Mouse (Mus musculus): ENCODE results near the gene Rin3. TPM values are rescaled to one million over a fixed set of nuclear protein-coding genes. Genes with fewer than 3 reads are reported as not detected.

The Rin3 gene
- polyA plus RNA-seq, 1 experiment = 25.4 TPM

DNA sequence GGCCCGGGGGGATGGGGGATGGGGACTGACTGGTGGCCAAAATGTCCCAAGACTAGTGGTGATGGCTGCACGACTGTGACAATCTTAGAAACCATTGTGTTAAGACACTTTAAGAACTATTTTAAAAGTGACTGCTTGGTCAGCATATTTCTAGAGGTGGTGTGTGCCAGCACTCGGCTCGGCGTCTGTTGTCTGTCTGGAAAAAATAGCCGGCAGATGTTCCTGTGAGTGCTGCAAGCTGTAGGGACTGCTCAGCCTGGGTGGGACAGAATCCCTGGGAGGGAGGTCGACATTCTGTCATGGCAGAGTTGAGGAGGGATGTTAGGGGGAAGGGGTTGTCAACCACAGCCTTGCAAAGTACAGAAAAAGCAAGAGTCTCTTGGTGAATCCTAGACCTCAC, 21.0 kb downstream of the Rin3 start:
- H3K4me3 ChIP-seq (ENCODE audit: control insufficient read depth, insufficient read depth, low read length) = no peak overlapping the region
- WGBS = 68% methylated on average over 7 of the region's 7 CpGs
- no peak overlapping the region for H3K27ac ChIP-seq (ENCODE audit: control insufficient read depth, insufficient read depth, low read length)
- no peaks in the 10 kb centered on the region for H3K27me3 ChIP-seq (ENCODE audit: control insufficient read depth, insufficient read depth, low read length)
- no peak for DNase-seq
- peaks cover 61% of the 10 kb centered on the region for H3K4me1 ChIP-seq (replicated peaks; ENCODE audit: control insufficient read depth, insufficient read depth, low read length)
- H3K36me3 ChIP-seq (ENCODE audit: control insufficient read depth, insufficient read depth, low read length) = no peaks in the 10 kb centered on the region
- TF ChIP-seq CTCF (IDR thresholded peaks at IDR 0.05; ENCODE audit: borderline replicate concordance, control insufficient read depth, extremely low read depth, insufficient read depth, low read length, poor library complexity) (no peak), POLR2A (IDR thresholded peaks at IDR 0.05; ENCODE audit: control insufficient read depth, extremely low read depth, insufficient read depth, low read length, poor library complexity) (no peak)

DNA sequence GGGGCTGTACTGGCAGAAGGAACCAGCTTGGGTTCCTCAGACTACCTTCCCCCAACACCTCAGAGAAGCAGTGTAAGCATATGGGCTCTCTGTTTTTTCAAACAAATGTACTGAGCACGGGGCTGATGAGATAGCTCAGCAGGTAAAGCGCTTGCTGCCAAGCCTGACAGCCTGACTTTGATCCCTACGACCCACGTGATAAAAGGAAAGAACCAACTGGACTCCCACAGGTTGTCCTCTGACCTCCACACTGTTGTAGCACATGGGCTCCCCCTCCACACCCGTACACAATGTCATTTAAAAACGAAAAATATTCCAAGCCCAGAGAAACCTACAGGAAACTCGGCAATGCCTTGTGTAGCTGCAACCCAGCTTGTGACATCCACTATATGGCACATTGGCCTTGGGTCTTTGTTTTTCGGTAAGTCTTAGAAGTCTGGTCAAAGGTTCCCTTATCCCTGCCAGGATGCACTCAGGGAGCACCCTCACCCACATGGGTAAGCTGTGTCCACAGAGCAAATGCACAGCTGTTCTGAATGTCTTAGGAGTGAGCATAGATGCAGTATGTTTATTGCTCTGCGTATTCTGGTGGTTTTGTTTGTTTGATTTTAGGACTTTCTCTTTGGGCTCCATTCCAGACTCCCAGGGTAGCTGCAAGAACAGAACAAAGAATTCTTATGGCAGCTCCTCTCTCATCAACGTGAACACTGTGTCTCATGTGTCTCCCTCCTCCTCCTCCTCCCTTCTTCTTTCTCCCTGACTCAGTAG, 22.4 kb downstream of the Rin3 start:
- 85% methylated on average over 10 of the region's 10 CpGs for WGBS
- no peak for DNase-seq
- TF ChIP-seq CTCF (IDR thresholded peaks at IDR 0.05; ENCODE audit: borderline replicate concordance, control insufficient read depth, extremely low read depth, insufficient read depth, low read length, poor library complexity) (no peak), POLR2A (IDR thresholded peaks at IDR 0.05; ENCODE audit: control insufficient read depth, extremely low read depth, insufficient read depth, low read length, poor library complexity) (no peak)
- H3K36me3 ChIP-seq (ENCODE audit: control insufficient read depth, insufficient read depth, low read length) = no peaks in the 10 kb centered on the region
- no peak overlapping the region for H3K4me3 ChIP-seq (ENCODE audit: control insufficient read depth, insufficient read depth, low read length)
- H3K4me1 ChIP-seq (replicated peaks; ENCODE audit: control insufficient read depth, insufficient read depth, low read length) = peaks cover 69% of the 10 kb centered on the region
- no peaks in the 10 kb centered on the region for H3K27me3 ChIP-seq (ENCODE audit: control insufficient read depth, insufficient read depth, low read length)
- H3K27ac ChIP-seq (ENCODE audit: control insufficient read depth, insufficient read depth, low read length) = no peak overlapping the region

DNA sequence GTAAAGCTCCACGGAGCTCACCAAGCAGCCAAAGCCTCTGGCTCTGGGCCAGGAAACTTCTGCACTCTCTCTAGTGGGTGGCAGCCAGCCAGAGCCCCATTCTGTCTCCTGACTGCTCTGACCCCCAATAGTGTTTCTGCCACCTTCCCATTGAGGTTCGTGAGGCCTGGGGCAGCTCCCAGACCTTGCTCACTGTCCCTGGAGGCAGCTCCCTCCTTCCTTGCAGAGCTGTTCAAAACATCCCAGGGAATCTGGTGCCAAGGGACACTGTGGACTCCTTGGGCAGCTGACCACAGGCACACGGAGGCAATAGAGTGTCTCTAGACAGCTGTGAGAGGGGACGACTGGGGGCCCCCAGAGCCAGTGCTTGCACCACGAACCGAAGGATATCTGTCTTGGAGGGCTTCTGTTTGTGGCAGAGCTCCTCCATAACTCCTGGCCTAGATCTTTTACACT, 25.2 kb downstream of the Rin3 start:
- no peak for TF ChIP-seq CTCF (IDR thresholded peaks at IDR 0.05; ENCODE audit: borderline replicate concordance, control insufficient read depth, extremely low read depth, insufficient read depth, low read length, poor library complexity)
- TF ChIP-seq POLR2A (IDR thresholded peaks at IDR 0.05; ENCODE audit: control insufficient read depth, extremely low read depth, insufficient read depth, low read length, poor library complexity) = no peak

DNA sequence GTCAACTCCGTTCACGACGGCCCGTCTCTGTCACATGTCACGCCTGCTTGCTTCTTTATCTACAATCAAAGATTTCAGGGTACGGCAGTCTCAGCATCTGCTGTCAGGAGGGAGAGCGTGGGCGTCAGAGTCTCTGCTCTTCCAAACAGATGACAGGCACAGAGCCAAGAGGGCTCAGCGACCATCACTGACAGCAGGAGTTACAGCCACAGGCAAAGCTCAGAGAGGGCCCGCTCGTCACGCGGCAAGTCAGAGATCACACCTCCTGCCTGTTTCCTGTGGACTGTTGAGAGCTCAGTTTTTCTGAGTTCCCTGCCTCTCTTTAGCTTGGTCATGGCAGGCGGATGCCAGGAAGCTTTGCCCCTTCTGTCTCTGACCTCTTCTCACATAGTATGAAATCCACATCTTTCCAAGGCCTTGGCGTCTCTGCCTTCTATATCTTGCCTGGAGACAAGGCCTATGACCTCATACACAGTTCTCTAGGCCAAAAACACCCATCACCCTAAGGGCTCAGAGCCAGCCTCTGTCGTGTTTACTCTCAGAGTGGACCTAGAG, 25.7 kb downstream of the Rin3 start:
- no peak overlapping the region for H3K4me3 ChIP-seq (ENCODE audit: control insufficient read depth, insufficient read depth, low read length)
- peak; percentile 67 for DNase-seq
- H3K27me3 ChIP-seq (ENCODE audit: control insufficient read depth, insufficient read depth, low read length) = no peaks in the 10 kb centered on the region
- no peaks in the 10 kb centered on the region for H3K36me3 ChIP-seq (ENCODE audit: control insufficient read depth, insufficient read depth, low read length)
- 11% methylated on average over 16 of the region's 16 CpGs for WGBS
- peak overlapping the region; percentile 76 for H3K27ac ChIP-seq (ENCODE audit: control insufficient read depth, insufficient read depth, low read length)
- peaks cover 58% of the 10 kb centered on the region for H3K4me1 ChIP-seq (replicated peaks; ENCODE audit: control insufficient read depth, insufficient read depth, low read length)
- TF ChIP-seq CTCF (IDR thresholded peaks at IDR 0.05; ENCODE audit: borderline replicate concordance, control insufficient read depth, extremely low read depth, insufficient read depth, low read length, poor library complexity) (no peak), POLR2A (IDR thresholded peaks at IDR 0.05; ENCODE audit: control insufficient read depth, extremely low read depth, insufficient read depth, low read length, poor library complexity) (no peak)

More for the DNA sequence above, 25.2 kb downstream of the Rin3 start:
- H3K4me3 ChIP-seq (ENCODE audit: control insufficient read depth, insufficient read depth, low read length) = no peak overlapping the region
- H3K27ac ChIP-seq (ENCODE audit: control insufficient read depth, insufficient read depth, low read length) = peak overlapping the region; percentile 76
- peak; percentile 44 for DNase-seq
- H3K4me1 ChIP-seq (replicated peaks; ENCODE audit: control insufficient read depth, insufficient read depth, low read length) = peaks cover 62% of the 10 kb centered on the region
- no peaks in the 10 kb centered on the region for H3K36me3 ChIP-seq (ENCODE audit: control insufficient read depth, insufficient read depth, low read length)
- WGBS = 24% methylated on average over 6 of the region's 6 CpGs
- H3K27me3 ChIP-seq (ENCODE audit: control insufficient read depth, insufficient read depth, low read length) = no peaks in the 10 kb centered on the region

DNA sequence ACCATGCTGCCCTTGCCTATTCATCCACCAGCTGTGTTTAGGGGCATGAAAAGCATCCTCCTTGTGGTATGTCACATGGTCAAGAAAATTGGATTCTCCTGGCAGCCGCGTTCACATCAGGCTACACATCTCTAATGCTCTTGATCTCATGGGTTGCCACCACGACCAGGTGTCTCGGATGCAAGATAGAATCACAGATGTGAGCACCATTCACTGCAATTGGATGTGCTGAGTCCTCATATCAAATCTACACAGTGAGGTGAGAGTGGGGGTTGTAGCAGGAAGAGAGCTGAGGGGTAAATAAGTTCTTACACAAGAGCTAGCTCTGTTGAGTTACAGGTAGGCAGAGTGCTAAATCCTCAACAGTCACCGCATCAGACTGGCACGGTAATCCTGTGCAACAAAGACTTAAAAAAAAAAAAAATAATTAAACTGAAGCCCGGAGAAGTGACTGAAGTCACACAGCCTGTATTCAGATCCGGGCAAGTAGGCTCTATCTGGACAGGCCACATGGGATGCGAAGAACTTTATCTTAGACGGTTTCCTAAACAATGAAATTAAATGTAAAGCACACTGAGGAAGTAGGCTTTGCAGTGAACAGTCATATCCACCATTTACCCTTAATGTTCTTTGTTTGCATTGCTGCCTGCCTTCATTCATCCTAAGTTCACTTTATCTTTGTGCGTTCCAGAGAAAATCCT, 26.4 kb downstream of the Rin3 start:
- 54% methylated on average over 11 of the region's 11 CpGs for WGBS
- H3K27ac ChIP-seq (ENCODE audit: control insufficient read depth, insufficient read depth, low read length) = peak overlapping the region; percentile 76
- DNase-seq = peak; percentile 35
- TF ChIP-seq CTCF (IDR thresholded peaks at IDR 0.05; ENCODE audit: borderline replicate concordance, control insufficient read depth, extremely low read depth, insufficient read depth, low read length, poor library complexity) = no peak
- TF ChIP-seq POLR2A (IDR thresholded peaks at IDR 0.05; ENCODE audit: control insufficient read depth, extremely low read depth, insufficient read depth, low read length, poor library complexity) = no peak
- H3K4me1 ChIP-seq (replicated peaks; ENCODE audit: control insufficient read depth, insufficient read depth, low read length) = peaks cover 52% of the 10 kb centered on the region
- no peaks in the 10 kb centered on the region for H3K36me3 ChIP-seq (ENCODE audit: control insufficient read depth, insufficient read depth, low read length)
- H3K4me3 ChIP-seq (ENCODE audit: control insufficient read depth, insufficient read depth, low read length) = no peak overlapping the region
- H3K27me3 ChIP-seq (ENCODE audit: control insufficient read depth, insufficient read depth, low read length) = no peaks in the 10 kb centered on the region

DNA sequence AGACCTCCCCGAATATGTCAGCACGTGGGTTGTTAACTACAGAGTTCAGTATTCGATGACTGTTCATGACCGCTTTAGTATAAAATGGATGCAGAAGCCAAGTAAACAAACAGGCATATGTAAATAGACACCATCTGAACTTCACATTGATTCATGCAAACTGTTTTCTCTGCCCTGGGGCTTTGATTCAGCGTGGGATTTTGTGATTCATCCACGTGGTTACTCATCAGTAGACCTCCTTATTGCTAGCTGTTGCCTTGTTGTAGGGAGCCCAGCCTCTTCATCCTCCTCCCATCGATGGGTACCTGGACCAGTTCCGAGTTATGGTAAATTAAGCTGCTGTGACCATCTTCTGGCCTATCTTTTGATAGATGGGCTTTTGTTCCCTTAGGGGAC, 26.9 kb downstream of the Rin3 start:
- DNase-seq = no peak
- peak overlapping the region; percentile 31 for H3K27ac ChIP-seq (ENCODE audit: control insufficient read depth, insufficient read depth, low read length)
- H3K4me1 ChIP-seq (replicated peaks; ENCODE audit: control insufficient read depth, insufficient read depth, low read length) = peaks cover 47% of the 10 kb centered on the region
- TF ChIP-seq POLR2A (IDR thresholded peaks at IDR 0.05; ENCODE audit: control insufficient read depth, extremely low read depth, insufficient read depth, low read length, poor library complexity) (no peak), CTCF (IDR thresholded peaks at IDR 0.05; ENCODE audit: borderline replicate concordance, control insufficient read depth, extremely low read depth, insufficient read depth, low read length, poor library complexity) (no peak)
- no peaks in the 10 kb centered on the region for H3K36me3 ChIP-seq (ENCODE audit: control insufficient read depth, insufficient read depth, low read length)
- 92% methylated on average over 8 of the region's 8 CpGs for WGBS
- no peaks in the 10 kb centered on the region for H3K27me3 ChIP-seq (ENCODE audit: control insufficient read depth, insufficient read depth, low read length)
- H3K4me3 ChIP-seq (ENCODE audit: control insufficient read depth, insufficient read depth, low read length) = no peak overlapping the region
